Mouse (Mus musculus): ENCODE results near the gene Tmem151b. TPM values are rescaled to one million over a fixed set of nuclear protein-coding genes. Genes with fewer than 3 reads are reported as not detected.

Tmem151b gene
- polyA plus RNA-seq, 1 experiment: 0.37 TPM

GRCm38 (mm10) chr17:45556107-45556489 lies 6.6 kb upstream of the Tmem151b start:
- Histone ChIP-seq H3K4me1 (ENCODE audit: control insufficient read depth, insufficient read depth, low read length) (peaks cover 13% of the 10 kb centered on the region), H3K36me3 (ENCODE audit: control insufficient read depth, insufficient read depth, low read length) (no peaks in the 10 kb centered on the region), H3K27me3 (ENCODE audit: control insufficient read depth, insufficient read depth, low read length) (no peaks in the 10 kb centered on the region), H3K4me3 (ENCODE audit: control insufficient read depth, low read depth, low read length) (peak overlapping the region; percentile 84), H3K27ac (ENCODE audit: control insufficient read depth, insufficient read depth, low read depth, low read length) (no peak overlapping the region)
- no peak for TF ChIP-seq POLR2A (IDR thresholded peaks at IDR 0.05; ENCODE audit: control insufficient read depth, low read depth, low read length)
- no peak for TF ChIP-seq CTCF (IDR thresholded peaks at IDR 0.05; ENCODE audit: control insufficient read depth, insufficient read depth, insufficient replicate concordance, low read depth, low read length)

GRCm38 (mm10) chr17:45555452-45556106 lies 6.1 kb upstream of the Tmem151b start, which contains the start of gene Nfkbie:
Gene Nfkbie (plus strand): TSS chr17:45555703.
- TF ChIP-seq CTCF (IDR thresholded peaks at IDR 0.05; ENCODE audit: control insufficient read depth, insufficient read depth, insufficient replicate concordance, low read depth, low read length) (no peak), POLR2A (IDR thresholded peaks at IDR 0.05; ENCODE audit: control insufficient read depth, low read depth, low read length) (peak; percentile 30)
- H3K27me3 ChIP-seq (ENCODE audit: control insufficient read depth, insufficient read depth, low read length): no peaks in the 10 kb centered on the region

GRCm38 (mm10) chr17:45554420-45554819 lies 4.9 kb upstream of the Tmem151b start:
- H3K36me3 ChIP-seq (ENCODE audit: control insufficient read depth, insufficient read depth, low read length): no peaks in the 10 kb centered on the region
- no peak overlapping the region for H3K27ac ChIP-seq (ENCODE audit: control insufficient read depth, insufficient read depth, low read depth, low read length)
- no peak overlapping the region for H3K4me3 ChIP-seq (ENCODE audit: control insufficient read depth, low read depth, low read length)
- TF ChIP-seq POLR2A (IDR thresholded peaks at IDR 0.05; ENCODE audit: control insufficient read depth, low read depth, low read length): no peak
- TF ChIP-seq CTCF (IDR thresholded peaks at IDR 0.05; ENCODE audit: control insufficient read depth, insufficient read depth, insufficient replicate concordance, low read depth, low read length): no peak
- peaks cover 15% of the 10 kb centered on the region for H3K4me1 ChIP-seq (ENCODE audit: control insufficient read depth, insufficient read depth, low read length)
- no peaks in the 10 kb centered on the region; the same call in 1 of the 2 replicates for H3K27me3 ChIP-seq (ENCODE audit: control insufficient read depth, insufficient read depth, low read length)

More at GRCm38 (mm10) chr17:45555452-45556106, 6.1 kb upstream of the Tmem151b start, which contains the start of gene Nfkbie:
- Histone ChIP-seq H3K4me3 (ENCODE audit: control insufficient read depth, low read depth, low read length) (peak within 1 kb of the TSS; percentile 84), H3K4me1 (ENCODE audit: control insufficient read depth, insufficient read depth, low read length) (peaks cover 13% of the 10 kb centered on the region), H3K36me3 (ENCODE audit: control insufficient read depth, insufficient read depth, low read length) (no peaks in the 10 kb centered on the region), H3K27ac (ENCODE audit: control insufficient read depth, insufficient read depth, low read depth, low read length) (no peak within 1 kb of the TSS)

- Histone ChIP-seq H3K27me3 (ENCODE audit: control insufficient read depth, insufficient read depth, low read length) (peaks cover 4% of the 10 kb centered on the region; the same call in 1 of the 2 replicates), H3K4me1 (ENCODE audit: control insufficient read depth, insufficient read depth, low read length) (peaks cover 17% of the 10 kb centered on the region), H3K27ac (ENCODE audit: control insufficient read depth, insufficient read depth, low read depth, low read length) (no peak overlapping the region)
Measured at GRCm38 (mm10) chr17:45553065-45553464, 3.6 kb upstream of the Tmem151b start.

GRCm38 (mm10) chr17:45551816-45552451 lies 2.5 kb upstream of the Tmem151b start:
- no peaks in the 10 kb centered on the region for H3K36me3 ChIP-seq (ENCODE audit: control insufficient read depth, insufficient read depth, low read length)
- no peak overlapping the region for H3K4me3 ChIP-seq (ENCODE audit: control insufficient read depth, low read depth, low read length)
- no peak overlapping the region for H3K27ac ChIP-seq (ENCODE audit: control insufficient read depth, insufficient read depth, low read depth, low read length)
- H3K4me1 ChIP-seq (ENCODE audit: control insufficient read depth, insufficient read depth, low read length): peaks cover 17% of the 10 kb centered on the region
- peaks cover 4% of the 10 kb centered on the region; the same call in 1 of the 2 replicates for H3K27me3 ChIP-seq (ENCODE audit: control insufficient read depth, insufficient read depth, low read length)
- TF ChIP-seq CTCF (IDR thresholded peaks at IDR 0.05; ENCODE audit: control insufficient read depth, insufficient read depth, insufficient replicate concordance, low read depth, low read length) (peak; percentile 71; the same call in 1 of the 2 replicates), POLR2A (IDR thresholded peaks at IDR 0.05; ENCODE audit: control insufficient read depth, low read depth, low read length) (0 out of 2 replicates have a peak, but pooled peaks have one; percentile 13)

More at GRCm38 (mm10) chr17:45553065-45553464, 3.6 kb upstream of the Tmem151b start:
- TF ChIP-seq CTCF (IDR thresholded peaks at IDR 0.05; ENCODE audit: control insufficient read depth, insufficient read depth, insufficient replicate concordance, low read depth, low read length): no peak
- no peak for TF ChIP-seq POLR2A (IDR thresholded peaks at IDR 0.05; ENCODE audit: control insufficient read depth, low read depth, low read length)
- H3K36me3 ChIP-seq (ENCODE audit: control insufficient read depth, insufficient read depth, low read length): no peaks in the 10 kb centered on the region
- no peak overlapping the region for H3K4me3 ChIP-seq (ENCODE audit: control insufficient read depth, low read depth, low read length)

- Histone ChIP-seq H3K27ac (ENCODE audit: control insufficient read depth, insufficient read depth, low read depth, low read length) (no peak overlapping the region), H3K4me3 (ENCODE audit: control insufficient read depth, low read depth, low read length) (no peak overlapping the region), H3K4me1 (ENCODE audit: control insufficient read depth, insufficient read depth, low read length) (peaks cover 17% of the 10 kb centered on the region), H3K36me3 (ENCODE audit: control insufficient read depth, insufficient read depth, low read length) (no peaks in the 10 kb centered on the region), H3K27me3 (ENCODE audit: control insufficient read depth, insufficient read depth, low read length) (peaks cover 4% of the 10 kb centered on the region; the same call in 1 of the 2 replicates)
- TF ChIP-seq CTCF (IDR thresholded peaks at IDR 0.05; ENCODE audit: control insufficient read depth, insufficient read depth, insufficient replicate concordance, low read depth, low read length): no peak
- no peak for TF ChIP-seq POLR2A (IDR thresholded peaks at IDR 0.05; ENCODE audit: control insufficient read depth, low read depth, low read length)
Measured at GRCm38 (mm10) chr17:45551249-45551796, 1.8 kb upstream of the Tmem151b start.

GRCm38 (mm10) chr17:45550253-45550652 lies 776 bp upstream of the Tmem151b start:
- Histone ChIP-seq H3K4me3 (ENCODE audit: control insufficient read depth, low read depth, low read length) (no peak overlapping the region), H3K27me3 (ENCODE audit: control insufficient read depth, insufficient read depth, low read length) (peaks cover 4% of the 10 kb centered on the region; the same call in 1 of the 2 replicates)

More at GRCm38 (mm10) chr17:45550253-45550652, 776 bp upstream of the Tmem151b start:
- TF ChIP-seq POLR2A (IDR thresholded peaks at IDR 0.05; ENCODE audit: control insufficient read depth, low read depth, low read length): no peak
- TF ChIP-seq CTCF (IDR thresholded peaks at IDR 0.05; ENCODE audit: control insufficient read depth, insufficient read depth, insufficient replicate concordance, low read depth, low read length): no peak
- H3K27ac ChIP-seq (ENCODE audit: control insufficient read depth, insufficient read depth, low read depth, low read length): no peak overlapping the region
- H3K4me1 ChIP-seq (ENCODE audit: control insufficient read depth, insufficient read depth, low read length): peaks cover 18% of the 10 kb centered on the region
- no peaks in the 10 kb centered on the region for H3K36me3 ChIP-seq (ENCODE audit: control insufficient read depth, insufficient read depth, low read length)
